Mouse (Mus musculus): Measurements from ENCODE around the gene Wfs1. TPM values are rescaled to one million over a fixed set of nuclear protein-coding genes. Genes with fewer than 3 reads are reported as not detected.
"Not testable (repeated sequence)": the region's sequence is repeated elsewhere in the genome, so short reads cannot be mapped to it uniquely, and the experiment has no call there.

Gene Wfs1
- 1.2 to 2.3 TPM (median 2.1 TPM) in 3 replicates for total RNA-seq (2017)

DNA sequence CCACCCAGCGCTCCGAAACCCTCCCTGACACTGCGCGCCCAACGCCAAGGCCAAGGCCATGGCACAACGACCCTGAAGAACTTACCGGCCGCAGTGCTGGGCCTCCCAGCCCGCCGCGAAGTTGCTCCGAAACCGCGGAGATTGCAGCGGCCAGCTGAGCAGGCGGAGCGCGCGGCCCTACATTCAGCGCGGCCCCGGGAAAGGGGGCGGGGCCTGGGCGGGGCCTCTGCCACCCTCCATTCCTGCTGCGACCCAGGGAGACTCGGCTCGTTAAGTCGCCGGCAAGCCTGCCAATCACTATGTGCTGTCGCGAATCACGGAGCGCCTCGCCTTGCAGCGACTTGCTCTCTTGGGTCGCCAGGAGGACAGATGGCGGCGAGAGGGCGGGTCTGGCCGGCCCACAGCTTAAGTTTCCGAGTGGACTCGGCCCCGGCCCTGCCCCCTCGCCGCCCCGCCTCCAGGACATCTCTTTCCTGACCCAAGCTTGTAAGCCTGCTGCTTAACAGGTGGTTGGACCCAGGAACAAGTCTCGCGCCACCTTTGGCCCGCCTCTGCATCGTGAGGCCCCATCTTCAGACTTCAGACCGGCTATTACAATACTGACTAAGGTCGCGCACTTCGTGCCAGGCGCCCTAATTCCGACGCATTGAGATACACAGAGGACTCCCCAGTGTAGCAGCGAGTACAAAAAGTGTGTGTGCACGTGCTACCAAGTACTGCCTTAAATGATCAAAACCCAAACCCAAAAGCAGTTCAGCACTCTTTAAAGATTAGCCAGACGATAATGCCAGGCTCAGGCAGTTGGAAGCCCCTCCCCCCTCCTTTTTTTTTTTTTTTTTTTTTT lies at the start of gene Wfs1:
Gene Wfs1 (minus strand): TSS at position 425 of the 844 bp plus-strand sequence.
- ATAC-seq (replicated peaks; ENCODE audit: insufficient number of reproducible peaks, low FRiP score, low TSS enrichment, poor library complexity, severe bottlenecking): peak; percentile 95

DNA sequence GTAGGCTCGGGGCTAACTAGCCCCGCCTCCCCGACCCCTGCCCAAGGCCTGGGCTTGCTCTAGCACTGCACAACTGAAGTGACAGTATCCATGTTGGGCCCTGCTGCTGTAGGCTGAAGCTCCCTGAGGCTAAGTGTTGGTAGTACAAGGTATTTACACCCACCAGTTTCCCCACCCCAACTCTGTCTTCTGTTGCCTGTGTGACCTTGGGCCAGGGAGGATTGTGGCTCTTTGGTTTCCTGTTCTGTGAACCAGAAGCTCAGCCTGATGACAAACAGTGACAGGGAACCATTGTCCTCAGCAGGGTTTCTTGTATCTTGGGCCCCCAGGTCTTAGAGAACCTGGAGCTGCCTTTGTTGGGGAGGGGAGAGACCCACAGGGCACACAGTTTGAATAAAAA lies 47.9 kb upstream of the Wfs1 start:
- no peak for ATAC-seq (replicated peaks; ENCODE audit: insufficient number of reproducible peaks, low FRiP score, low TSS enrichment, poor library complexity, severe bottlenecking)

DNA sequence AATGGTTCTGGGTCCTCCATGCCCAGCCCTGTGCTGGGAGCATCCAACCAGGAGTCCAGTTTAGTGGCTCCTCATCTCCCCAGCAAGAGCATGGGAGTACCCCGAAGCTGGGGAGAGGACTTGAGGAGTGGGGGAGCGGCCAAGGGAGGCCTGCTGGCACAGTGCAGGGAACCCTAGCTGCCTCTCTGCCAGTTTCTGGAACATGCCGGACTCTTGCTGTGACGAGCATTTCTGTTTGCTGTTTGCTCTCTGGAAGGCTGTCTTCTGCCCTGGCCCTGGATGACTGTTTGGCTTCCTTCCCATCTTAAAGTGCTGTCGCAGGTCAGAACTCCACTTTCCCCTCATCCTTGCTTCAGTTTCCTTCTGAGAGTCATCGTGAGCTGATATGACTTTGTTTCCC lies 46.9 kb upstream of the Wfs1 start:
- no peak for ATAC-seq (replicated peaks; ENCODE audit: insufficient number of reproducible peaks, low FRiP score, low TSS enrichment, poor library complexity, severe bottlenecking)

DNA sequence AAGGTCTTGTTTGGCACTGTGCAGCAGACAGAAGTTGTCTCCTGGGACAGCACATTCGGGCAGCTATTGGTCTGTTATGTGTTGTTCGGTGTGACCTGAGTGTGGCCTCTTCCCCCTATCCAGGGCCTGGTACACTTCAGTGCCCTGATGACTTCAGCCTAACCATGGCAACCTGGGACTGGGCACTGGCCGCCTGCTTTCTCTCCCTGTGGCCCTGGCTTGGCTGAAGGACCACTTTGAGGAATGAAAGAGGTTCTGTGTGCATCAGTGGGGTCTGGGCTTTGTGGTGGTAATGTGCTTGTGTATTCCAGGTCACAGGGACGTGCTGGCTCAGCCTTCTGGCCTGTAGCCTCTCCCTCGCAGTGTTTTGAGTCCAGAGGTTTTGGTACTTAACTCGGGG lies 46.2 kb upstream of the Wfs1 start:
- no peak for ATAC-seq (replicated peaks; ENCODE audit: insufficient number of reproducible peaks, low FRiP score, low TSS enrichment, poor library complexity, severe bottlenecking)

DNA sequence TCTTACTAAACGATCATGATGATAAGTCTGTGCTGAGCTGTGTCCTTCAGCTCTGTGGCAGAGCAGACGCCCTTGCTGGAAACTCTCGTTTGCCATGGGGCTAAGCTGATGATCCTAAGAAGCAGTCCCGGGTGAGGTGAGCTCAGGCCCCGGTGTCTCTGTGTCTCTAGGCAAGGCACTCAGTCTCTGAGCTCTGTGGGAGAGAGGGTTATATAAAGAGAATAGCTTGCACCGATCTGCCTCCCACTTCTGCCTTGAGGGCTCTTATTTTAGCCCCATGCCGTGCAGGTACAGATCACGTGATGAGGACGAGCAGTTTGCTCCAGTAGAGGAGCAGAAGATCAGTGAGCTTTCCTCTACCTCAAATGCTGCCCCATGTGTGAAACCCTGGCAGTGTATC lies 41.7 kb upstream of the Wfs1 start:
- no peak for ATAC-seq (replicated peaks; ENCODE audit: insufficient number of reproducible peaks, low FRiP score, low TSS enrichment, poor library complexity, severe bottlenecking)

DNA sequence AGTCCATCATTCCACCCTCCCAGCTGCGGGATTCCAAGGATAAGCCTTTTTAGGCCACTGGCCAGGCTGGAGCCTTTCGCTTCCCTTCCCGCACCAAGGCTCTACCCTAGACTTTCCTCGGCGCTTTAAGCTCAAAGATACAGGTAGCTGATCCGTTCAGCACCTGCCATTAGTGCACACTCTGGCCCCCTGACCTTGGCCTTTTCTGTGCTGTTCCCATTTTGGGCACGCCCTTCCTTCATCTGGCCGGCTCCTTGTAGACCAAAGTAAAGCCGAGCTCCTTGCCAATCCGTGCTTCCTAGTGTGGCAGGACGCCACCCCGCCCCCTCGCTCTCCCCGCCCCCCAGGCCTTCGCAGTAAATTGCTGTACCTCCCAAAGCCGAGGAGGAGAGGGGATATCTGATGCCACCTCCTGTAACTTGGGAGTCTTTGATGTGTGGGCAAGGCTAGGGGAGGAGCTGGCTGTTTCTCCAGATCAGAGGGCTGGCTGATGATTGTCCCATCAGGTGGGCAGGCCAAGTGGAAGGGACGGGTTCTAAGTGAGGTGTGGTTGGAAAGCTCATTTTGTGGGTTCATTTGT lies 40.4 kb upstream of the Wfs1 start:
- ATAC-seq (replicated peaks; ENCODE audit: insufficient number of reproducible peaks, low FRiP score, low TSS enrichment, poor library complexity, severe bottlenecking): no peak

DNA sequence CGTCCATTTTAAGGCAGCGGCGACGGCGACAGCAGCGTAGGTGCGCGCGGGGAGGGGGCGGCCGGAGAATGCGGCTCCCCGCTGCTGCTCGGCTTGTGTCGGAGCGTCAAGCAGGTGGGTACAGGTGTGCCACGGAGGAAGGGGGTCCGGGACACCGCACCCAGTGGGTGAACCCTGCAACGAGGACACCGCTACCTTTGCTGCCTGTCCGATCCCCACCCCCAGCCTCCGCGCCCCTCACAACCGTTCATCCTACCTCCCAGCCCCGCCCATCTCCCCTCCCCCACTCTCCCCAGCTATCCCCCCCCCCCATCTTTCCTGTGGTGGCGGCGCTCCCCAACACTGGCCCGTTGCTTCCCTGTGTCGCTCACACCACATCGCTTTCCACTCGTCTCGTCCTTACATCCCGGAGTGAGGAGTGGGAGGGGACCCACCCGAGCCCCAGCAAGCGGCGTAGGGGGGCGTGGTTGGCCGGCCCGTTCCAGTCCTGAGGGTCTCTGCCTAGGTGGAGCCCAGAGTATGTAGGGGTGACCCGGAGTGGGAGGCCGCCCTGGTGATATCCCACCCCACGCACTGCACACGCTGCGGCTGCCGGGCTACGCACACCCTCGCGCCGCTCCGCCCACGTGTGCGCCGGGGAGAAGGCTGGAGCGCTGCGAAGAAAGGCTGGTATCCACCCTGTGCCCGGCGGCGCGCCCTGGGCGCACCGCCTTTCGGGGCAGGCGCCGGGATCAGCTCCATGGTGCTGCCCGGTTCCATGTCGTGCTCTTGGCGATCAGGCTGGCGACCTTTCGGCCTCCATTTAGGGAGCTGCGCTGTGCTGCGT lies 39.7 kb upstream of the Wfs1 start:
- no peak for ATAC-seq (replicated peaks; ENCODE audit: insufficient number of reproducible peaks, low FRiP score, low TSS enrichment, poor library complexity, severe bottlenecking)

DNA sequence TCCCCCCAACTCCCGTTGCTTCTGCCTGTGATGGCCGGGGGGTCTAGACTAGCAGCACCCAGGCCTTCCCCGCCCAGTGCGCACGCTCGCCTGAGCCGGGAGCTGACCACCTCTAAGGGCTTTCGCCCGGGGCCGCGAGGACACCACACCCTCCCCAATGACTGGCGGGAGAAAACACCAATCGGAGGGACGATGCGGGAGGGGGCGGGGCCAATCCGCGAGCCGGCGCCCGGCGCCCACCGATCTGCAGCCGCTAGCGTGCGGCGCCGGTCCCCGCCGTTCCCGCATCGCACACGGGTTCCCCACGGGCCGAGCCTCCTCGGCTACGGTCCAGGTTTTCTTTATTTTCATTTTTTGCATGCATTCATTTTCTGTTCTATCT lies 39.1 kb upstream of the Wfs1 start:
- ATAC-seq (replicated peaks; ENCODE audit: insufficient number of reproducible peaks, low FRiP score, low TSS enrichment, poor library complexity, severe bottlenecking): peak; percentile 18; the same call in 1 of the 2 replicates

DNA sequence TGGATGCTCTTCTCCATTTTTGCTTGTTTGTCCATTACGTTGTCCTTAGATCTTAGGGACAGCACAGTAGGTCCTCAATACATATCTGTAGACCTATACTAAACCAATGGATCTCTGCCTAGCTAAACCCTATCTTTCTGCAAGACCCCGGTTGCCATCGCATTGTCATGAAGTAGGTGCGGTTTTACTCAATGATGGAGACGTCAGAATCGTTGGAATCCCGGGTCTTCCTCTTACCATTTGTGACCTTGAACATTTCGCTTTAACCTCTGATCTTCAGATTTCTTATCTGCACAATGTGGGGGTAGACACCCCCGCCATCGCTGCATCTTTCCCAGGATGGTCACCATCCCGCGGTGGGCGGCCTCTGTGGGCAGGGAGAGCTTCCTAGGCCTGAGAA lies 38.7 kb upstream of the Wfs1 start:
- no peak for ATAC-seq (replicated peaks; ENCODE audit: insufficient number of reproducible peaks, low FRiP score, low TSS enrichment, poor library complexity, severe bottlenecking)

DNA sequence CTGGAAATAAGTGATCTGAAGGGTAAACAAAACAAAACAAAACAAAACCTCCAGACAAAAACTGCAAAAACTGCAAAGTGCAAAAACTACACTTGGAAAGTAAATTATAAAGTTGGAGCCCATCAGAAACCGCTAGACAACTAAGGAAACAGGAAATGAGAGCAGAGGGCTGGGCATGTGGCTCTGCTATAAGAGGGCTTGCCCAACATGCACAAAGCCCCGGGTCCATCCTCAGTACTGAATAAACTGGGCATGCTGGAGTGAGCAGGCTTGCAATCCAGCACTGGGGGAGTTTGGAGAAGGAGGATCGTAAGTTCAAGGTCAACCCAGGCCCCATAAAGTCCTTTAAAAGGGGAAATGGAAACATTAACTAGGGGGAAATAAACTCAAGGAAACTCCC lies 28.2 kb upstream of the Wfs1 start:
- 0 out of 2 replicates have a peak, but pooled peaks have one; percentile 35 for ATAC-seq (replicated peaks; ENCODE audit: insufficient number of reproducible peaks, low FRiP score, low TSS enrichment, poor library complexity, severe bottlenecking)

DNA sequence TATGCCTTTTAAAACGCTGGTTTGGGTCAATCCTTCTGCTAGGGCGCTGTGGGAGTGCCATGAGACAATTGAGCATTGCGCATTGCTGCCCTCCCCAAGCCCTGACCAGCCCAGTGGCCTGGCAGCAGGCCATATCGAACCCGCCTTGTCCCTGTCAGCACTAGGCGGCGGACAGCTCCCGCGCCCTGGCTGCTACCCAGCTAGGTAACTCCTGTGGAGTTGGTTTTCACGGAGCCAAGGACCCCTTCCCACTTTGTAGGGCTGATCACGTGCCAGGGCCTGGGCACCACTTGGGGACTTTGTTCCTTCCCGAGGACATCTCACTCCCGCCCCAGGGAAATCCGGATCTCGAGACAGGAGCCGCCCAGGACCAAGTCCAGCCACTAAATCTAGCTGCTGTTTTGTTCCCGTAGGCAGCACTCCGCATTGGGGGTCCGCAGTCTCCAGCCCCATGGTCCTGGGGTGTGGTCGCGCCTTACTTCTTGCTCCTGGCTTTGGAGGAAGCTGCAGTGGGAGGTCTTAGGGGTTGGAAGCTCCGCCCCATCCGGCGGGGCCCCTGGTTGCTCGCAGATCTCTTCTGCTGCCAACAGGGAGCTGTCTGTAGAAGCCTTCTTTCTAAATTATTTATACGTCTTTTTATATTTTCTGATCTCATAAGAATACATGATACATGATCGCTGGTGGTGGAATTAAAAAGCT lies 26.8 kb upstream of the Wfs1 start:
- ATAC-seq (replicated peaks; ENCODE audit: insufficient number of reproducible peaks, low FRiP score, low TSS enrichment, poor library complexity, severe bottlenecking): no peak

DNA sequence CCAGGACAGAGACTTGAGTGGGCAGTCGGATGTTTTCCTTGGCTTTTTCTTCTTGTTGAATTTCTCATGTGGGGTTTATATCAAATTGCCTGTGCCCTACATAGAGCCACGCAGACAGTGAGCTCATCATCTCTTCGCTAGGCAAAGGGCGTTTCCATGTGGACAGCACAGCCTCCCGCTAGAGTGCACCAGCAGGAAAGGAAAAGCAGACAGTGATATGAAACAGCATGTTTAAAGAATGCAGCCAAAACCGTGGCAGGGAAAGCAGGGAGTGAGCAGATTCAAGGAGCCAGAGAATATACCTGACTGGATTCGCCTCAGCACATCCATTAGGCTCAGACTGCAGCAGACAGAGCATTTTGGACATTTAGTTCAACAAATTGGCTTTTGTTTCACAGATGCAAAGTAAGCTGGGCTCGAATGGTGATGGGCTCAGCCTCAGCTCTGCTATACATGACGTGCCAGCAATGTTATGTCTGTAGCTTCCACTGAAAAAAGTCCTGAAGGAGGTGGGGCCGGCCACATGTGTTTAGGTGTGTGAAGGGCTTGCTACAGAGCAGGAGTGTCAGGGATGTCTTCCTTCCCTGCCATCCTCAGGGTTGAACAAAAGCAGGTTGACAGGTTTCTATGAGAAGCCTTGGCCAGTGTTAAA lies 21.8 kb upstream of the Wfs1 start:
- ATAC-seq (replicated peaks; ENCODE audit: insufficient number of reproducible peaks, low FRiP score, low TSS enrichment, poor library complexity, severe bottlenecking): no peak

DNA sequence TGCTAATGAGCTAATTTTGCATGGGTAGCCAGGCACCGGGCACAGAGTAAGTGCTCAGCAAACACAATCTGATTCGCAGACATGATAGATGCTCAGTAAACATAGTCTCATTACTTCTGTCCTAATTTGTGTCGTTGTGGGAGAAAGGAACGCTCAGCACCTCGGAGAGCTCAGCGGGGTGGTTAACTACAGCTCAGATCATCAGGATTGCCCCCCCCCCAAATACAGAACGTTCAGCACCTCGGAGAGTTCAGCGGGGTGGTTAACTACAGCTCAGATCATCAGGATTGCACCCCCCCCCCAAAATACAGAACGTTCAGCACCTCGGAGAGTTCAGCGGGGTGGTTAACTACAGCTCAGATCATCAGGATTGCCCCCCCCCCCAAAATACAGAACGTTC lies 20.8 kb upstream of the Wfs1 start:
- not testable (repeated sequence) for ATAC-seq (replicated peaks; ENCODE audit: insufficient number of reproducible peaks, low FRiP score, low TSS enrichment, poor library complexity, severe bottlenecking)

DNA sequence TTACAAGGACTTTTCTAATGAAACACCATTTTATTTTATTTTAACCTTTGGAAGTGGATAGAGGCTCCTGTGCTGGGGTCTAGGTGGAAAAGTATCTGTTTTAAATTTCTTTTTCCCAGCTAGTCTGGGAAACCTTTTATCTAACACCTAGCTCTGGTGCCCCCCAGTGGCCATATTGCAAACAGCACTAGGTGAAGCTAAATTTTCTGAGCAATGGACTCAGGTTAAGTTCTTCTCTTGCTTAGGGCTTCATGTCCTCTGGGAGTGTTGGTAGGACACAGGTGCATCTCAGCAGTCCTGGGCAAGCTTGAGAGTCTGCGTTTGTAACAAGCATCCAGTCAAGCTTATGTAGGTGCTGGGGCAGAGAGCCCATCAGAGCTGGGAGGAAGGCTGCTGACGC lies 13.0 kb upstream of the Wfs1 start:
- no peak for ATAC-seq (replicated peaks; ENCODE audit: insufficient number of reproducible peaks, low FRiP score, low TSS enrichment, poor library complexity, severe bottlenecking)

DNA sequence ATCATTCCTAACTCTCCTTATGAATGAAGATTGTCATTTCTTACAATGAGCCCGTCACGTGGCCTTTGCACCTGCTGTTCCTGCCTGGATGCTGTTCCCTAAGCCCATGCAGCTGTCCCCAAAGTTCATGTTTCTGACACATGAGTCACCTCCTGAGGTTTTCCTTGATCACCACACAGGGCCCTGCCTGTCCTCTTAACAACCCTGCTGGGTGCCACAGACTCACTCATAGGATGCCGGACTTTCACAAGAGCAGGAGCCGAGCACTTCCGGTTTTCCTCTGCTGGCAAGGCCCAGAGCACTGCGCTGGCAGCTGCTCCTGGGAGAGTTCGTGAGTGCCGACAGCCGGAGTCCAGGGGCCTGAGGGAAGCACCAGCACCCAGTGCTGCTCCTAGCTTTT lies 12.0 kb upstream of the Wfs1 start:
- no peak for ATAC-seq (replicated peaks; ENCODE audit: insufficient number of reproducible peaks, low FRiP score, low TSS enrichment, poor library complexity, severe bottlenecking)

DNA sequence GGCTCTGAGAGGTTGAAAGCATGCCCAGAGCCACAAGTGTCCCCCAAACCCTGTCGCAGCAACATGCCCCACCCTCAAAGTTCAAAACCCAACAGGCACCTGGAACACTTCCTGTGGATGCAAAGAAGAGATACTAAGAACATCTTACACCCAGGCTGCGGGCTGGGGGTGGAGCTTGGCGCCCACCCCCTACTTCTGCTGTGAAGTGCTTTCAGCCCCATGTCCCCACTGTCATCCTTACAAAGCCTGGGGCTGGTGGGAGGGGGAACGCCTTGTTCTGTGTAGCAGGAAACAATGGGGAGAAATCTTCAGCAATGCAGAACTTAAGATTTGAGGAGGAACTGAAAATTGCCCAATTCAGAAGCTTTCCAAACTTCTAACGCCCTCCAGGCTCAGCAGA lies 9.0 kb upstream of the Wfs1 start:
- ATAC-seq (replicated peaks; ENCODE audit: insufficient number of reproducible peaks, low FRiP score, low TSS enrichment, poor library complexity, severe bottlenecking): peak; percentile 42; the same call in 1 of the 2 replicates

DNA sequence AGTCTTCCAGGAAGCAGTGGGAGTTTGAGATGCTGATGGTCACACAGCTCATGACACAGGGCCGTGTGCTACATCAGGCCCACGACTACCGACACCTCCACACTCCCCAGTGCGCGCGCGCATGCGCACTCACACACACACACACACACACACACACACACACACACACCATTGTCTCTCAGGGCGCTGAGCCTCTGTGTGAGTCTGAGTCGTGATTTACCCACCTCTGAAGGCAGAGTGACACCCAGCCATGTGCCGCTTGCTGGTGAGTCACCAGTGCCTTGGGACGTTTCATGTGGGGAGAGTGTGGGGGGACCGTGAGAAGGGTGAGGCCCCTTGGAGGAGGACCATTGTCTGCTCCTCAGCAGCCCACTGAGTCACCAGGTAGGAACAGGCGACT lies 7.4 kb upstream of the Wfs1 start:
- ATAC-seq (replicated peaks; ENCODE audit: insufficient number of reproducible peaks, low FRiP score, low TSS enrichment, poor library complexity, severe bottlenecking): no peak

DNA sequence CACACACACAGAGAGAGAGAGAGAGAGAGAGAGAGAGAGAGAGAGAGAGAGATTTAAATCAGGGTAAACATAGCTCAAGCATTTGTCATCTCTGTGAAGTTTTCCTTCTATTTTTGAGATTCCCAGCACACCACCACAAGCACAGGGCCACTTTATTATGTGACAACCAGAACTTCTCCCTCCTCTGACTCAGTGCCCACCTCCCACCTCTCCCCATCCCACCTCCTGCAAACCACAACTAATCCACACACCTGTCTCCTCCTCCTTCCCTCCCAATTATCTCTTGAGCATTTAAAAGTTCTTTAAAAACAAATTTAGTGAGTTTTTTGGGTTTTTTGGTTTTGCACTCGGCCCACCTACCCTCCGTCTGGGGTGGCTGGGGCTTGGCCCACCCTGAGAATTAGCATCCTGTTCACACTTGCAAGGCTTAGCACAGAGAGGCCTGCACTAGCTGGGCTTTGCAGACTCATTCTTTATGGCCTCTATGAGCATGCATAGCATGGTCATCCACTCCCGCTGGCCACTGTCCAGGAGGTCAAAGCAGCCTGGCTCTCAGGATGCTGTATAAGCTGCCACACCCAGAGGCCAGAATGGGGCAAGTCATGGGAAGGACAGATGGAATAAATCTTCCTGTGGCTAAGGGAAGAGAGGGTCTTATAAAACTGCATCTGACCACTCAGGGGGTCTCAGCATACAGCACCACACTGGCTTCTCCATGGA lies 1.8 kb upstream of the Wfs1 start:
- ATAC-seq (replicated peaks; ENCODE audit: insufficient number of reproducible peaks, low FRiP score, low TSS enrichment, poor library complexity, severe bottlenecking): no peak

Data from monocyte, adult 5-6 weeks (primary cell).